Mouse (Mus musculus) v-Abl transformed pro-B cells (cell line): ENCODE data around the gene H2-Q2.

Experiments
- in situ Hi-C, 2 experiments: fragments of 400-800 bp; cut with MboI; formaldehyde crosslinking; loops; one replicate each; pipeline ENCODE4 v1.15.1; 2025; ENCODE audit not compliant: unreplicated experiment in 2 of 2

H2-Q2 gene

GRCm38 (mm10) chr17:35358763-35359469 lies 16.9 kb downstream of the H2-Q2 start:
- in situ Hi-C loops: no loop called here

DNA sequence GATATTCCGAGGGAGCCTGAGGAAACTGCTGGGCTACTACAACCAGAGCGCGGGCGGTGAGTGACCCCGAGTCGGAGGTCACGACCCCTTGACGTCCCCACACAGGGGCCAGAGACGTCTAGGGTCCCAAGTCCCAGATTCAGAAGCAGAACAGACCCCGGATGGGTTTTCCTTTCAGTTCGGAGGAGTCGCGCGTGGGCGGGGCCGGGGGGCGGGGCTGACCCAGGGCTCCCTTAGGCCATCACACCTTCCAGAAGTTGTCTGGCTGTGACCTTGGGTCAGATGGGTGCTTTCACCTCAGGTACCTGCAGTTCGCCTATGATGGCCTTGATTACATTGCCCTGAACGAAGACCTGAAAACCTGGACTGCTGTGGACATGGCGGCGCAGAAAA lies 17.4 kb downstream of the H2-Q2 start:
- in situ Hi-C loops: no loop called here

- in situ Hi-C loops: loop anchor here in 1 of 2 experiments (5.0 to 25.0 kb wide), 2 partner anchors 62 to 1367 kb away; partner anchors contain the start of genes H2-K1 and Ring1
Observed at GRCm38 (mm10) chr17:35379369-35379728, 37.3 kb downstream of the H2-Q2 start, which contains the start of gene H2-Q4. Gene H2-Q4 (plus strand): TSS chr17:35379617.

- in situ Hi-C loops: loop anchor here in 1 of 2 experiments (5.0 to 25.0 kb wide), 2 partner anchors 63 to 1368 kb away; partner anchors contain the start of genes H2-K1 and Ring1
Observed at GRCm38 (mm10) chr17:35379729-35380451, 37.8 kb downstream of the H2-Q2 start.

GRCm38 (mm10) chr17:35389796-35390195 lies 47.8 kb downstream of the H2-Q2 start:
- in situ Hi-C loops: loop anchor here in 1 of 2 experiments (25.0 kb wide), 1 partner anchor 1377 kb away; the partner anchor contains the start of genes H2-K1 and Ring1

DNA sequence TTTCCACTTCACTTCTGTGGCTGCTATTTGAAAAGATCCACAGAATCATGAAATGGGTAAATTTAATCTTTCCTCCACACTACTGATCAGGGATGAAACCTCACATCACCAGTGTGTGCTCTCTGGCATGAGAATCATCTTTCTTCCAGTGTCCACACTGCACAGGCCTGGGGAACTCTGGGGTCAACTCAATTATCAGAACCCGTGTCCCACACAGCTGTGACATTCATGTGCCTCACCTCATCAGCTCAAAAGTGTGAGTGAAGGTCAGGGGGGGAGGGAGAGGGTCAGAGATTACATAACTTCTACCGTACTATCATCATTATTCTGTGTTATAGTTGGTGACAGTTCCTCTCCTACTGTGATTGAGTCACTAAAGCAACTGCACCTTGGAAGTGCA lies 50.6 kb downstream of the H2-Q2 start:
- in situ Hi-C loops: loop anchor here in 1 of 2 experiments (25.0 kb wide), 1 partner anchor 1380 kb away; the partner anchor contains the start of genes H2-K1 and Ring1

GRCm38 (mm10) chr17:35393864-35394800 lies 52.1 kb downstream of the H2-Q2 start:
- in situ Hi-C loops: loop anchor here in 1 of 2 experiments (25.0 kb wide), 1 partner anchor 1382 kb away; the partner anchor contains the start of genes H2-K1 and Ring1
